Mouse (Mus musculus) frontal cortex, postnatal 10 days (tissue): Measurements from ENCODE around the gene Treml1.

Experiments used
- DNase-seq, 2 experiments: peaks; one replicate each; pipeline ENCODE4 v3.0.0; 2022; ENCODE audit warnings: low spot score in 2 of 2, mixed read lengths in 1 of 2

Gene Treml1

GRCm38 (mm10) chr17:48360462-48360861 is 746 bp downstream of the Treml1 start:
- DNase-seq = no peak

GRCm38 (mm10) chr17:48362346-48362745 is 2.6 kb downstream of the Treml1 start:
- no peak for DNase-seq

DNA sequence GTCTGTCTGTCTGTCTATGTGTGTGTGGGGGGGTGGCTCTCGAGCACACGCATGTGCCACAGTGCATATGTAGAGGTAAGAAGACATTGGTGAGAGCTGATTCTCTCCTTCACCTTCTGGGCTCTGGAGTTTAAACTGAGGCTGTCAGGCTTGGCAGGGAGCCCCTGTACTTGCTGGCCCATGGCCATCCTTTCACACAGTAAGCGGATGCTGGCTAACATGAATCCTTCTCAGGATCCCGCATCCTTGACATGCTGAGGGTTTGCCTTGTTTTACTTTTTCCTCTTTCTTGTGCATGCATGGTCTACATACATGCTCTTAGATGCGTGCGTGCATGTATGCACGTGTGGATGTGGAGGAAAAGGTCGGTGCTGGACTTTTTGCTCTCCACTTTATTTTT is 3.2 kb downstream of the Treml1 start:
- peak in 1 of 2 experiments; percentile 54 for DNase-seq

DNA sequence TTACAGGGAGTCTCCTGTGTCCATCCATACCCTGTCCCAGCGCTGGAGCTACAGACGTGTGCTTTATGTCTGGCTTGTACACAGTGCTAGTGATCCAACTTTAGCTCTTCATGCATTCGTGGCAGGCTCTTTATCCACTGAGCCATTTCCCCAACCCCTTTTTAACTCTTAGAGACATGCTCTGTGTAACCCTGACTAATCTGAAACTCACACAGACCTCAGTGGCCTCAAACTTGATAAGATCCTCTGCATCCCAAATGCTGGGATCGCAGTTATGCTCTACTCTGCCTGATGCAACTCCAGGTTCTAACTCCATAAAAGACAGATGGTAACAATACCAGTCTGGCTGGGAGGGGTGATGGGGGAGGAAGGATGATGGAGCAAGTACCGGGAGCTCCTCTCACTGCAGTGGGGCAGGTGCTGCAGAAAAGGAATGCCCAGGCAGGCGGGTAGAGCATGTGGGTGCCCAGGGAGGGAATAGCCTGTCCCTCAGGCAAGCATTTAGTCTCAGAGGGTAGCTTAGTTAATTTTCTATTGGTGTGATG is 3.8 kb downstream of the Treml1 start:
- DNase-seq = no peak

DNA sequence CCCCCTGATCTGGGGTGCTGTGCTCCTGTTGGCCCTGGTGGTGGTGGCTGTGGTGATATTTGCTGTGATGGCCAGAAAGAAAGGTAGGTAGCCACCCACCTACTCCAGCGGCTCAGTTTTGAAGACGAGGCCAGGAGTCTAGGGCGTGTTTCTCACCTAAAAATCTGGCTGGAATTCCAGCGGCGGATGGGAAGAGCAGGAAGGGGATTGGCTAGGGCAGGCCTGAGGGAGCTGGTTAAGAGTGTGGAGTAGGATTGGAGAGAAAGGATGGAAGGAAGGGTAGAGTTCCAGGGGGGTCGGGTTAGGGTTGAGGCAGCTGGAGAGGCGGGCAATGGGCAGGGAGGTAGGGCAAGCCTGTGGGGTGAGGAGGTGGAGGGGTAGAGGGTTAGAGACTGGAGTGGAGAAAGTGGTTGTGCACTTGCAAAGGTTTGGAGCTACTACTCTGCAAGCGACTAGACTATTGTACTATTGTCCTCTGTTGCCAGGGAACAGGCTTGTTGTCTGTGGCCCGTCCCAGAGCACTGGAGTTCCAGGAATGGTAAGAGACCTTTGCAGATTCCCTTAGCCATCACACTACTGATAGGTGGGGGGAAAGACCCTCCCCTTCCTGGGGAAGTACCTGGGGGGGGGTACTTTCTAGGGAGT is 5.9 kb downstream of the Treml1 start:
- no peak for DNase-seq

DNA sequence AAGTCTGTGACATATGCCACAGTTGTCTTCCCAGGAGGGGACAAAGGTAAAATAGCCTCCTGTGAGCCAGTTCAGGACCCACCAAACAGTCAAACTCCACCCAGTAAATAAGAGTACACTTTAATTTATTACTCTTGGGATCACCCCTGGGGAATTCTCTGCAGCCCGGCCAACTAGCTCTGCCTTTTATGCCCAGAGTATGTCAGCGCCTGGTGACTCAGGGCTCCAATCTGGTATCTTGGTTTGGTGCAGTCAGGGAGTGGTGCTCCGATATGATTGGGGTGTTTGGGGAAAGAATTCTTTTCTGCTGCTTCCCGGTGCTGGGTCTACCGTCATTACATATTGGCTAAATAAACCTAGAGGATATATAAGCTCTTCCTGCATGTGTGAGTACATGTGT is 7.1 kb downstream of the Treml1 start:
- no peak for DNase-seq

DNA sequence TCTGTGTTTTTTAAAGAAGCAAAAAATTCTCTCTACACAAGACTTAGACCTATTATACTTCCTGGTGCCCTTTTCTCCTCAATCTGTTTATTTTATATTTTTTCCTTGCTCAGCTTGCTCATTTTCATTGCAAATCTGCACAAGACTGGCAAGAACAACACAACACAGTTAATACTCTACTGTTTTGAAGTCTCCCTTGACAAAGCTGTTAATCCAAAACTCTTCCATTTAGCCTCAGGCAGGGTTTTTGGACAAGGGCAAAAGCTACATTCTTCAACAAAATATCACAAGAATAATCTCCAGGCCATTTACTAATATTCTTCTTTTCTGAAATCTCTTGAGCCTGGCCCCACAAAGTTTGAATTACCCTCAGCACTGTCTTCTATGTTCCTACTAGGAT is 11.9 kb downstream of the Treml1 start:
- DNase-seq = no peak

DNA sequence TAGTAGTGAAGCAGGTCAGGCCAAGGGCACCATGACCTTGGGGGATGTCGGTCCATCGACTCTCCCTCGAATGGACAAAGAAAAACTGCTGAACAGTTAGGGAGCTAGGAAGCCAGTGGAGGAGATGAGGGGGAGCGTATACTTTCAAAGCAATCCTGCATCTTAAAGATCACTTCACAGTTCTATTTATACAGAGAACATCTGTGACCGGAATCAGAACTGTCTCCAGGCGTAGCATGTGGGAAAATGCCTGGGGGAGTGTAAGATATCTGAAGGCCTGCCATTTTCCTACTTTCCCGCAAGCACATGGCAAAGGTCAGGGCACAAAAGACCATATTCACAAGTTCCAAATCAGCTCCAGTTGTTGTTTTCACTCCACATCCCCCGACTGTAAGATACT is 13.3 kb downstream of the Treml1 start:
- DNase-seq = no peak

DNA sequence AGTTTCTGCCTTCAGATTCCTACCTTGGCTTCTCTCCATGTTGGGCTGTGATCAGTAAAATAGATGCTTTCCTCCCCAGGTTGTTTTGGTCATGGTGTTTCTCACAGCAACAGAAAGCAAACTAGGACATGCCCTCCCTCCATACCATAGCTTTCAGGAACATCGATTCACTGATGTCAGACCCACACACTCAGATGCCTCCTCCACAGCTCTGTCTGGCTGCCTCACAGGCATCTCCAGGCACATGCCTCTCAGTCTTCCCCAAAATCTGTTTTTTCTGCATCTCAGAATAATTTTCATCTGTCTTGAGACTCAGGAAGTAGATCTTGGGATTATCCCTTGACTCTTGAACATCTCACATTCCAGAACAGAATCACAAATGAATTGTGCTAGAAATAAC is 16.4 kb downstream of the Treml1 start:
- no peak for DNase-seq

GRCm38 (mm10) chr17:48379050-48379449 is 19.3 kb downstream of the Treml1 start:
- no peak for DNase-seq

GRCm38 (mm10) chr17:48385786-48386461 is 26.2 kb downstream of the Treml1 start:
- no peak for DNase-seq

DNA sequence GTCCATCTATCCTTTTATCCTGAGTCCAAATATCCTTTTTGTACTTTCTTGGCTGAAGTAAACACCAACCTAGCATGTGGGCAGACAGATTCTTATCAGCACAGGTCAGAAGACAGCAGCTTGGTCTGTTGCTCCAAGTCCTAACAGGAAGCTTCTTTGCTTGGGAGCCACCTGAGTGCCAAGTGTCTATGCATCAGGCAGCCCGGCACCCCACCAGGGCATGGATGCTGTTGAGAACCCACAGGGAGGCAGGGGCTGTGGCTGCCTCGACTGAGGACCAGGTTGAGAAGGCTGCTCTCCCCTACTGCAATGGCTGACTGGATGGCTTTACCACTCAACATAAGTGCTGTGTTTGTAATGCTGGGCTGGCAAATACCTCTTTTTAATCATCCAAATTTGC is 28.9 kb downstream of the Treml1 start:
- DNase-seq = no peak

DNA sequence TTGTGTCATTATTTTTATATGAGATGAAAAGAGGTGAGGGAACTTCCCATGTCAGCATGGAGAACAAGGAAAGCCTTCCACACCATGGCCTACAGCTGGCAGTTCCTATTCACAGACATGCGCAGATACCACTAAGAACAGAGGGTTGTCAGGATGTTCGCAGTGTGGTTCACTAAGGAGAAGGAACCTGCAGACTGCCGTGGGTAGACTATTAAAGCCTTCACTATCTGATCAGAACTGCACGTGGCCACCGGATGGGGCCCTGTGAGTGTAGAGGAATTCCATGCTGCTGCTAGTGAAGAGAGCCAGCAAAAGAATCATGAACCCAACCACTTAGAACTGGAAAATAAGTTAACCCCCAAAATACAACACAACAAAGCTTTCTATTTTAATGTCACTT is 29.7 kb downstream of the Treml1 start:
- no peak for DNase-seq

- no peak for DNase-seq
Measured at GRCm38 (mm10) chr17:48391446-48391845, 31.7 kb downstream of the Treml1 start.

DNA sequence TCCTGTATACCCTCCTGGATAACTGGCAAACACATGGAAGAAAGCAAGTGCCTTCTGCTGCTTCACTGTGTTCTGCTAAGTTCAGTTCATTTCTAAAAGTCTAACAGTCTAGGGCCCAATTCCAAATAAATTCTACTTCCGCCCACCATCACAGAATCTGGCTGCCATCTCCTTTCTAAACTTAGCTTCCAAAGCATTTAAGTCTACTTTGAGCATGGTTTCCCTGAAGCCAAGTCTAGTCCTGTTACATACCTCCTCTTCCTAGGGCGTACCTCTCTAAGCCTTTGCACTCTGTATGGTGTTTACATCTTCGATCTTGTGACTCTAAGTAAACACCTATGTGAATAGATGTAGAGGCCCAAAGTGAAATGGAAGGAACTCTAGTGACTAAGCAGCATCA is 32.9 kb downstream of the Treml1 start:
- no peak for DNase-seq

GRCm38 (mm10) chr17:48401710-48402109 is 42.0 kb downstream of the Treml1 start:
- no peak for DNase-seq

- no peak for DNase-seq
Measured at GRCm38 (mm10) chr17:48402751-48403150, 43.0 kb downstream of the Treml1 start.

DNA sequence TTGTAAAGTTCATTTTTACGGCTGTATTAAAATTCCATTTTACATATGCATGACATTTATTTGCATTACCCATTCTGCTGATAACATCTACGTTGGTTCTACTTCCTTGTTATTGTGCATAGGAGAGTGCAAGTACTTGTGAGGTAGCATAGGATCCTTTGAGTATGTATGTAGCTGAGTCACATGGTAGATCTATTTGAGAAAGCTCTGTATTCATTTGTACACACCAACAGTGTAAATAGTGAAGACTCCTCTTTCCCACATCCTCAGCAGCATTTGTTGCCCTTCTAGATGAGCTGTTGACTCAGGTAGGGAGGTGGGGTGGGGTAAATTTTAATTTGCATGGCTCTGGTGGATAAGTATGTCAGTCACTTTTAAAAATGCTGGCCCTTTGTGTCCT is 44.1 kb downstream of the Treml1 start:
- no peak for DNase-seq

GRCm38 (mm10) chr17:48404706-48405105 is 45.0 kb downstream of the Treml1 start:
- DNase-seq = no peak

DNA sequence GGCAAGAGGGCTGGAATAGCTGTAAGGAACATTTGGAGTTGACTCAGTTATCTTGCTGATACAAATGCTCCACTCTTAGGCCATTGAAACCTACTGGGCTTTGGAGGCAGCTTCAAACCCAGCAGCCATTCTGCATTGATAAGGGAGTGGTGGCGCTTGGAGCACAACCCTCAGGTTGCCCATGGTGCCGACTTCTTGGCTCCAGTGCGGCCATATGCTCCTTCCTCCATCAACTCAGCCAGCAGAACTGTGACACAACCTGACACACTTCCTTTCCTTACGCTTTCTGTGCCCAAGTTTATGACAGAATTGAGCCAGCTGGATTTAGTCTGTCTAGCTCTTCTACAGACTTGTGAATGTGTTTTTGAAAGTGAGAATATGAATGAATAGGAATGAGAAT is 47.4 kb downstream of the Treml1 start:
- no peak for DNase-seq

DNA sequence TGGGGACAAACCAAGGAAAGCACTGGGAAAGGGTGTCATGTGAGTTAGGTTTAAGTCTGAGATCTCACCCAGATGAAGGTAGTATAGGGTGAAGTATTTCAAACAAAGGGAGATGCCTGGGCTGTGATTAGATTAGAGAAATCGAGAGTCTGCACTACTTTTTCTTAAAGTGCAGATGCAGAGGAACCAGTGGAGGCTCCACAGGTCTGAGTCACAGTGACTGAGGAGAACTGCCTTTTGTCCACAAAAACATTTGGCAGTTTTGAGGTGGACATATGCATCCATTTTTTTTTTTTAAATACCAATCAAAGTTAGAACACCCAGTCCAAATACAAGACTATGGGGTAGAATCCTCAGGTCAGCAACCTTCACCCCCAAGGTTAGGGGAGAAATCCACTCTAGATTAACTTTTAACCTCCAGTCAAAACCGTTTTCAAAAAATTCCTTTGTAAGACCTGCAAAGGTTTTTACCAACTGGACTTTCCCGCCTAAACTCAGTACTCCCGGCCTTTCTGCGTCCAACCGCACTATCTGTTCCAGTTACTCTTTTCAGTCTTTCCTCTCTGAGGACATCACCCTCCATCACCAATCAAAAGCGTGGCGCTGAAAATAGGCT is 48.3 kb downstream of the Treml1 start:
- DNase-seq = no peak

DNA sequence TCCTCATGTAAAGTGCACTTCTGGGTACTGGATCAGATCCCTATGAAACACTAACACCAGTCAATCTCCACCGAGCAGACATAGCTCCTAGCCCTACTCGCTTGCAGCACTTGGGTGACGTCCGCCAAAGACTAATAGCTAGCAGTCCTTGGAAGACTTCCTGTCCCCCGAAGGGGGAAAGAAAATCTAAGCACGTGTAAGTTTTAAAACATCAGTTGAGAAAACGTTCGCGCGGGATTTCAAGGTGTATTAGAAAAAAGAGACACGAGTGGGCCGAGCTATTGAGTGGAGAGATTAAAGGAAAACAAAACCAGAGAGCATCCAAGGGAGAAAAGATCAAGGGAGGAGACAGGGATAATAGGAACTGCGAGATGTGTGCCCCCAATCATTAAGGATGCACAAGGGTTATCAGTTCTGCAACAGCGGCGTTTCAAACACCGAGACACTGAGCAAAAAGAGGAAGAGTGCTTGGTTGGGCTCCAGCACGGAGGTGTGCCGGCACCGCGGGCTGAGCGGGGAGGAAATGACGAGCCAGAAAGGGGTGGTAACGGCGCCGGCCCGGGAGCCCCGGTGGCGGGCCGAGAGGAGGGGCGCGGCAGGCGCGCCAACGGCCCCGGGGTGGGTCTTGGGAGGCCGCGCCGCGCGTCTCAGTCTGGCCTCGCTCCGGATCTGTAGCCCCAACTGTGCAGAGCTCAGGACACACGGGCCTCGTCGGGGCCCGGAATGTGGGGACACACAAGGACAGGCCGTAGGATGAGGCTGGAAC is 49.0 kb downstream of the Treml1 start:
- DNase-seq = peak in 1 of 2 experiments; percentile 70
